Mouse (Mus musculus) T-cell, adult 2 months (primary cell): Measurements from ENCODE around the gene Gucy1b1.
A peak's percentile ranks its signal among the peaks of the same experiment; 100 is the strongest.

Experiments used
- DNase-seq: peaks from one replicate; pipeline ENCODE4 v3.0.0; 2022; ENCODE audit warnings: low spot score

The Gucy1b1 gene

DNA sequence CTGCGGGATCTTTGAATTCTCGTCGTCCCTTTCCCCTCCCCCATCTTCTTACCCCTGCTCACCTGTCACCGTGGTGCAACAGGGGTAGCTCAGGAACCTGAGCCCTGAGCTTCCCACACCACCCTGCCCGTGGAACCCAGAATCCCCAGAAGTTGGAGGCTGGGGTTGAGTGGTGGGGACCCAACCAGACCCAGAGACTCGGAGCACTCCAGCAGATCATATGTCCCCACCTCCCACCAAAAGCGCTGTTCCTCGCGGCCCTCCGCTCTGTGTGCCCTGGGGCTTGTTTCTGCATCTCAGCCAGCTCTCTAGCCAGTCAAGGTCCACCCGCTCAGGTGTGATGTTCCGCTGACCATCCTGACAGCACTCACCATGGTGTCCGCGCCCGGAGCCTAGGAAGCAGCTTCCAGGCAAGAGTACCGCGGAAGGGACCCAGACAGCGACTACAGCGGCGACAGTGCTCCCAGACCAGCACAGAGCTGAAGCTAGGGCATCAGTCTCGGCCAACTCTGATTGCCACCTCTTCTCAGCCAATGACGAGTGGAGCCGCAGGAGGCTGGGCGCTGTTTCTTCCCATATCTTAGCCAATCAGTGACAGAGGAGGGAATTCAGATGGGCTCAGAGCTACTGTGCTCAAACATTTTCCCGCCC lies at the start of gene Gucy1b1:
Gucy1b1 (minus strand) TSS at position 489 of the 651 bp plus-strand sequence.
- peak; percentile 68 for DNase-seq

DNA sequence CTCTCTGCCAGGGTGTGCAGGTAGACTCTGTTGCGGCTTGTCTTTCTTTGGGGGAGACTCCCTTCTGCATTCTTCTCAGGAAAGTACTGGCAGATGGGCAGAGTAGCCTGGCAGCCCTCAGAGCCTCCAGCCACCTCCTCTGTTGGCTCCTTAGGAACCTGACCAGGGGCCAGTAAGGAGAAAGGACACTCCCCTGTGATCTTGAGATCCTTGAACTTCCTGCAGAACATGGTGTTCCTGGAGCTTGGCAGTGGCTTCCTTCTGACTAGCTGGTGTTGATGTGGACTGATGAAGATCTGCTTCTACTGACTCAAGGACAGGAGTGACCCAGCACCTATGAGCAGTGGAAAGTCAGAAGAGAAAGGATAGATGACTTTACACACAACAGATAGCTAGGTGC lies 44.4 kb upstream of the Gucy1b1 start:
- no peak for DNase-seq

DNA sequence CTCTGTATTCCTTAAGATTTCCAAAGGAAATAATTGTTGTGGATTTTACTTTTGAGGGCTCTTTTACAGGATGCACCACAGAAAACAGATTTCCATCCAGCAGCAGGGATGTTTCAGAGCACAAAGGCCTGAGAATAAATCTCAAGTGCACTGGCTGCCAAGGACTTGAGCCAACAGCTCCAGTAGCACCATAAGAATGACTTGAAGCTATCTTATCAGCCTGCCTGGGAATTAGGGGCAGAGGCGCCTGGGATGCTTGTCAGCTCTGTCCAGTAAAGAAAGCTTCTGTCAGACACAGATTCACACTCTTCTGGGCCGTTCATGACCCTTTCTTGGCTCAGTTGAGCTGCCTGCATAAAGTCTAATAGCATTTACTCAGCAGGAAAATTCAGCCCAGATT lies 38.0 kb upstream of the Gucy1b1 start:
- no peak for DNase-seq

DNA sequence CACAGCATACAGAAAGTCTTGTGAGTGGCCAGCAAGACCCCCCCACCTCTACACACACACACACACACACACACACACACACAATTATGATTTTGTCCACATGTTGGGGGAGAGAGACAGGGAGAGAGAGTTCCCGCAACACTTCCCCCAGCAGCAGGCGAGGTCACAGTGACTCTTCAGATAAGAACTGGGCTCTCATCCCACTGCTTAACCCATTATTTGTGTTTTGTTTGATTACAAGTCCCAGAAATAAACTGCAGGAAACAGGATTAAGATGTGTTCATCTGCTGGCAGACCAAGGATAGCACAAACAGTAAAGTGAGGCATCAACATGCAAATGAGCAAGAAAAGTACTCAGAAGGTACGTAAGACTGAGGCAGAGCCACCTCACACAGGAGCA lies 37.5 kb upstream of the Gucy1b1 start:
- DNase-seq, result no peak

DNA sequence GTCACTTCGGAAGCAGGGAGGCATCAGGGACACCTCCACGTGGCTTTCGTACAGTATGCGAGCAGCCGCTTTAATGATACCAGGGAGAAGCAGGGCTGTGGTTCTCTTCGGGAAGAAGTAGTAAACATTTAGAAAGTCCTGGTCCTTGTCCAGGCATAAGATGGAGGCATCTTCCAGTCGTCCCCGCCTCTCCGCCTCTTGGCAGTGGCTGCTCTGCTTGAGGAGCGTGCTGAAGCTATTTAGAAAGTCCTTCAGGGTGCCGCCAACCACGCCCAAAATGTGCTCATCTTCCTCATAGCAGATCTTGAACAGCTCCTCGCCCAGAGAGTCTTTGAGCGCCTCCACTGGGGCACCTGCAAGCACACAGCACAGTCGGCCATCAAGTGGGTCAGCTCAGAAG lies 34.5 kb upstream of the Gucy1b1 start:
- DNase-seq, result no peak

DNA sequence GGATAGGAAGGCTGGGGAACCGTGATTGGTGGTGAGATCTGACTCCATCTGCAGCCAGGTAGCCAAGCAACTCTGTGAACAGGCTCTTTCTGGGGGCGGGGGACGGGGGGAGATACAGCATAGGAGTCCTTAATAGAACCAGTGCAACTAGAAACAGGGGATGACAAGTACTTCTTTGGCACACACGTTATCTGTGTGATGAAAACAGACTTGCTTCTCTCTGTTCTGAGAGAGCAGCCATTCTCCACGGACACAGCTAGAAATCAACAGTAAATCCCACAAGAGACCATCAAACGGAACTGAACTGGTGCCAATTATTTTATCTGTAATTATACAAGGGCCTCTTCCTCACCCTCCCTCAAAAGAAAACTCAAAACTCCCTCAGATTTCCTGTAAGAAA lies 29.7 kb upstream of the Gucy1b1 start:
- no peak for DNase-seq

DNA sequence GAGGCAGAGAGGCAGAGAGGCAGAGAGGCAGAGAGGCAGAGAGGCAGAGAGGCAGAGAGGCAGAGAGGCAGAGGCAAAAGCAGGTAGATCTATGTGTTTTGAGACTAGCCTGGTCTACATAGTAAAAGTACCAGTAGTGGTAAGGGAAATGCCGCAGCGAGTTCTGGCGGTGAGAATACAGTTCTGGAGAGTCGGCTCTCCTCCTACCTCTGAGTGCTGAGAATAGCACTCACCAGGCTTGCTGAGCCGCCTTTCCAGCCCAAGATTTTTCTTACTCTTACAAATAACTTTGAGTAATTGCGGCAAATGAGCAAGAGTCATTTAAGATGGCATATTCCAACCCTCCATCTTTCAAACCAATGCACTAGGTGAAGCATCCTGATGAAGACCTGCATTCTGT lies 24.6 kb upstream of the Gucy1b1 start:
- DNase-seq, result no peak

DNA sequence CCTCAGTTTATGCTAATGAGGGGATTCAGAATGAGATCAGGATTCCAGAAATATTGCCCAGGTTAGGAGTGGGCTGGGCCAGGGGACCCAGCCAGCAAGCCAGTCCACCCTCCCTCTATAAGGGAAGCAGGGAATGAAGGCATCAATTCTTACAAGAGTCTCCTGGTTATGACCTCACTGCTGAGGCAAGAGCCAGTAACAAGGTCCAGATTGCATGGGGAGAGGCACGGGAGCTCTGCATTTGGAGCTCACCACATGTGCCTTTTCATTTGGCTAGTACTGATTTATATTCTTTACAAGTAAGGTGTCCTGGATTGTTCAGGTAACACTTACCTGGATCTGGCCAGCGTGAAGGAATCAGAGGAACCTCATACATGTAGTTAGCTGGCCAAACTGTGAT lies 22.3 kb upstream of the Gucy1b1 start:
- no peak for DNase-seq

DNA sequence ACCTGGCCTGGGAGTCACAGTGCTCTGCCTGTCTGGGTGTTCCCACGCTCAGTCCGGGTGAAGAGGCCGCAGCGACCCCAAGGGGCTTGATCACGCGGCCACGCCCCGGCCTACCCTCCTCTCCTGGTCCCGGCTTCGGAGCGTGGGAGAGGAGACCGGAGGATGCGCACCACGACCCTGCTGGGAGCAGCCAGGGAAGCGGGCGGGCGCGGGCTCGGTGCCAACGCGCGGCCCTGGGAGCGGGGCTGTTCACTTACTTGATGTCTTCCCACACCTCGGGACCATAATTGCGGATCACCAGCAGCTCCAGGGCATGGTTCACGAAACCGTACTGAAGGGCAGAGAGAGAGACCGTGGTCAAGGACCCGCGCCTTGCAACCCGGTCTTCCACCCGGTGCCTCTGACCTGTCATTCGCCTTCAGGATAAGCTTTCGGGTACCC lies 728 bp downstream of the Gucy1b1 start:
- DNase-seq, result peak; percentile 9

DNA sequence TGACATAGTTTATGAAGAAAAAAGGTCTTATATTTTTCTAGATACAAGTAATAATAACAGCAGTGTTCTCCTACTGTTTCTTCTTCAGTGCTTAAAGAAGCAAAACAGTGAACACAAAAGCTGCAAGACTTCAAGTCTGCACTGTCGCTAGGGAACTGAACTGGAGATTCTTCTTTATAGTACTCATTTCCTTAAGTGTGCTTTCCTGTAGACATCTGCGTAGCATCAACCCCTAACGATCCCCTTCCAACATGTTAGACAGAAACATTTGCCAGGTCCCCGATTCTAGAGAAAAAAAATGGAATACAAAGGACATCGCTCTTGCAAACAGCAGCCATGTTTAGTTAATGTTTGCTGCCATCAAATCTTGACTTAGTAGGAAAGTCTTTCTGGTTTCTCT lies 6.7 kb downstream of the Gucy1b1 start:
- no peak for DNase-seq

DNA sequence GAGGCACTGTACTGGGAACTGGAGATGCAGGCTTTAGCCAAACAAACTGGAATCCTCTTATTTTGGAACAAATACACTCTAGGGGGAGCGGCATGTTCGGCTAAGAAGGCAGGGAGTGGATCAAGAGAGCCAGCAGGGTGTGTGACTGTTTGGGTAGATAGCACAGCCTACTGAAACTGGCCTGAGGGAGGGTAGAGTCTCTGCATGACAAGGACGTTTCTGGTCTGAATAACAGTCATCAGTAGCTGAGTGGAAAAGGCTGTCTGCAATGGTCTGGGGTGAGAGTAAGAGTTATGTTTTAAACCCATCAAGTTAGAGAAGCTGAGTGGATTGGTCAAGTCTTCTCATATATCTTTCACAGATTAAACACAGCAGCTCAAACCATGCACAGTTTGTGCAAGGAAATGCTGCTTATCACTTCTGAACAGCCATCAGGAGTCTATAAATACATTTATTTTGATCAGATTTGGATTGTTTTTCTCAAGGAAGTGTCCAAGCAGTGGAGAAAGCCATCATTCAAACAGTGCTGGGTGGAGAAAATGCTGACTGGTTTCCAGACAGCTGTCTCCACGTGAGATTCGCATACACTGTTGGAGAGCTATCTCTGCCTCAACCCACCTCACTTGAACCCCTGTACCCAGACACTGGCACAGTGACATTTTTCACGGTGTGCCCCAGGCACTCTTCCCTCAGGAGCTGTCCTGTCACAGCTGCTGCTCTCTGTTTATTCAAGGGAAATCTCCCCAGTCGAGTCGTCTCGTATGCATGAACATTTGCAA lies 12.9 kb downstream of the Gucy1b1 start:
- DNase-seq, result no peak

DNA sequence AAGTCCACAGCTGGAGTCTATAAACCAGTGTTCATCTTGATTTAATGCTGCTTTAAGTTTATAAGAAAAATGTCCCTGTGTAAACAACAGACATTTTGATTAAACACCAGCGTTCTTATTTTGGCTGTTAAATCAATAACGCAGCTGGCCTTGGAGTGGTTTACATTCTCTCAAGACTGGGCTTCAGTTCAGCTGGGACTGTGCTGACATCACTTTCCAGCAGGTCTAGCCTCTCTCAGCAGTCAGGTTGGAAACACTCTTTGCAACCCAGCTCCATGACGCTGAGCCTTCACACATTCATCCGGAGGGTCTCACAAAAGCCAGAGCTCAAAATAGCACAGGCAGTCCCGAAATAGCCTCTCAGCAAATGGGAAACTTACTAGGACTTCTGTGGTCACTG lies 17.3 kb downstream of the Gucy1b1 start:
- DNase-seq, result no peak

DNA sequence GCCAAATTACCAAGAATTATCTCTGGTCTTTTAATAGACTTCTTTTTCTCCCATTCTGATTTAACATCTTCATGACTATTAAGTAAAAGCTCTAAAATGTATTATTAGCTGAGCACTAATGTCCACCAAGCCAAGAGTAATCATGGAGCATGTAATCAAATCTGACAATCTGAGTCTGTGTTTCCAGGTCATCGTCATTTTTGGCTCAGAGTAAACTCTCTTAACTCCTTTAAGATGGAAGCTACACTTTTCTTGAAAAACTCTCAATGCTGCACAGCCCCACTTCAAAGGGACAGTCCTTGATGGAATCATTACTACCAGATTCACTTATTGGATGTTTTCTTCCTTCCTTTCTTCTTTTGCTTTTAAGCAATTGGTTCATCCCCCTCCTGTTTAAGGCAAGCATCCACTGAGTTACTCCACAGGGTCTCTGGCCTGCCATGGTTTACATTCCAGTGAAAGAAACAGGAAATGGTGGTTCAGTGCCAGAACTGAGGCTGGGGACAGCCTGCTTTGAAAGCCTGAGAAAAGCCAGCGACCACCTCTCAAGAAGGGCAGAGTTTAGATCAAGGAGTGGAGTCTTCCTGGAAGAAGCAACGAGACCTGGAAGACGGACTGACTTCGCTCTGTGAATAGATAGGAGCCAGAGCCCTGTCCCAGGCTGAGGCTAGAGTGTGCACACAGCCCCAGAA lies 20.1 kb downstream of the Gucy1b1 start:
- no peak for DNase-seq

DNA sequence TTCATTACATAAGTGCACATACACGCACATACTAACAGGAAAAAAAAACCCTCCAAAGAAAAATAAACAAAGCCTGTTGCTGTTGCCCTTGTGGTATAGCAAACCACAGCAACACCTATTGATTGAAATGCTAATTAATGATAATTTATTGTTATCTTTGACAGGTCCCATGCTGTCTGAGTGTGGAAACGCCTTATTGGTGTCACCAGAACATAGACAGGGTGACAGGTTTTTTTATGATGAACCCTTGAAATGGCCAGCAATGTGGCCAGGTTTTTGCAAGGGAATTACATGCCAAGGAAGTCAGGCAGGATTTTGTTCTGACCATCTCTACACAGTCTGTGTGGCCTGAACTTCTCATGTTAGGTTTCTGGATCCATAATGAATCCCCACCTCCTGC lies 22.5 kb downstream of the Gucy1b1 start:
- DNase-seq, result no peak

DNA sequence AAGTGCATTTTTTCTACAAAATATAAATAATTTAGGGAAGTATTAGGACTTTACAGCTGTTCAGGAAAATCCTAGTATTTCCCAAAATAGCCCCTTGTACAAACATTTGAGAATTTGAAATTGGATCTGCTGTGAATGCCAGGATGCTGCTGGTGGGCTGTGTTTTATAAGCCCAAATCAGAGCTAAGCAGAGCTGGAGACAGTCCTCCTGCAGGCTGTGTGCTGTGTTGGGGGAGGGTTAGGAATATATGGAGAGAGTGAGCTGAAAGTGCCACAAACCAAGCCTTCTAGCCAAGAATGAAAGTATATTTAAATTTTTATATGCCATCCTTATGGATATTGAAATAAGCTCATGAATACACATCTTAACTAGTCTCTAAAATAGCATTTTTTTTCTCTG lies 23.0 kb downstream of the Gucy1b1 start:
- DNase-seq, result no peak

DNA sequence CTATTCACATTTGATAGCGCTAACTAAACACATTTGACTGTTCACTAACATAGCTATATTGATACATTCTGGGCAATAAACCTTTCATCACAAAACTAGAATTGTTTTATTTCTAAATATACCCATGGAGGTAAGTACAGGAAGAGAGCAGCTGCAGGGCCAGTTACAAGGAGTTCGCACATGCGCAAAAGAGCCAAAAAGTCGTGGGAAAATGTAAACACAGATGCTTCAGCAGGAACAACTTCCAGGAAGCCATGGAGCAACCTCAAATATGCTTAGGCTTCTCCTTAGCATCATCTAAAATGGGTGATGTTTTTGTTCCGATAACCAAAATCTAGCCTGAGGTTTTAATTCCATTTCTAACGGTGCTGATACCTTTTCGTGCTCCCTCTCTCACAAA lies 25.8 kb downstream of the Gucy1b1 start:
- no peak for DNase-seq

DNA sequence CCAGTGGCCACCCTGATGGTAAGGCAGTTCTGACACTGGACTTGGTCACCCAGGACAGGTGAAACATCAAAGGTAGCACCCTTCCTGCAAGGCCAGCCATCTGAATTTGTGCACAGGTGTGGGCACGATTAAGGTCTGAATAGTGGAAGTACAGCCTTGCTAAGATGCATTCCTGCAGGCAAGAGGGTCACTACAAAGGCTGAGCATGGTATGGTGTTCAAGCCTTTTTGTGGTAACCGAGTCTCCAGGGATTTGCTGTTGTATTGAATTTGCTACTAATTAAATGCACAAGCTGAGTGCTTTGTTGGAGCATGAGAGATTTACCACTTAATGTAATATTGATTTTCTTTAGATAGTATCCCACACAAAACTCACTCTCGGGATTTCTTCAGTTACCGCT lies 26.4 kb downstream of the Gucy1b1 start:
- no peak for DNase-seq

DNA sequence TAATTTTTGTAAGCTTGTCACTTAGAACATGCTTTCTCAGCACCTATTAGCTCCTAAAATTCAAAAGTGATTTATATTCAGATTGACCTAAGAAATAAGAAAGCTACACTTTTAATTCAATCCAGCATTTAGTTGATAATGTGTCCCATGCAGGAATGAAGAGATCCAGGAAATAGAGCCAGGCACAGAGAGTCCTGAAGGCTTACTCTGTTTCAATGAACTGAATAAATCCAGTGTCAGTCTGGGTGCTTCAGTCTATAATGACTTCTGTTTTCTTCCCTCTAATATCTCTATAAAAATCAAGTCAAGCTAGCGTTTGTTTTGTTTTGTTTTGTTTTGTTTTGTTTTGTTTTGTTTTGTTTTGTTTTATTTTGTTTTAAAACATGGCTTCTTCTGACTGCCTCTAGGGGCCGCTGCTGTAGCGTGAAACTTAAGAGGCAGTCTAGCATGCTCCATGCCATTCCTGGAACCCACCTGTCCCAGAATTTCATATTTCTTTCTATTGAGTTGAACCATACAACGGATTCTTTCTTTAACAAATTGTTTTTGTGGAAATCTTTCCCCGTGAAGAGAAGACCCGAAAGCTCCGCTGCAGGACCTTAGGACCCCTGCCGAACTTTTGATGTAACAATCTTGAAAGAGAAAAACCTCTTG lies 27.3 kb downstream of the Gucy1b1 start:
- peak; percentile 12 for DNase-seq

DNA sequence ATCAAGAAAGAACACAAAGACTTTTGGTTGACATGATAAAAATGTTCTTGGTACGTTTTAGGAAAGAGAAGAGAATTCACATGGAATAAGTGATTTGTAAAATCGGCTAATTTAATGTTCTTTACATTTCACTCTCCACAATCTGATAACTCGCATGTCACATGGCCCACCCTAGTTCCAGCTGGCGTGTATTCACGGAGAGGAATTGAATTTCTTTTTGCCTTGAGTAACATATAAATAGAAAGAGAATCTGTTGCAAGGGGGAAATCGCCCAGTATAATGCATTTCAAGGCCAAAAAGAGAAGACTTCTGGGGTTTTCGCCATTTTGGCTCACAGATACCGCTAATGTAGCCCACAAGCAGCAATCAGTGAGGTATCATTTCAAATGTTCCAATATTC lies 28.4 kb downstream of the Gucy1b1 start:
- no peak for DNase-seq

DNA sequence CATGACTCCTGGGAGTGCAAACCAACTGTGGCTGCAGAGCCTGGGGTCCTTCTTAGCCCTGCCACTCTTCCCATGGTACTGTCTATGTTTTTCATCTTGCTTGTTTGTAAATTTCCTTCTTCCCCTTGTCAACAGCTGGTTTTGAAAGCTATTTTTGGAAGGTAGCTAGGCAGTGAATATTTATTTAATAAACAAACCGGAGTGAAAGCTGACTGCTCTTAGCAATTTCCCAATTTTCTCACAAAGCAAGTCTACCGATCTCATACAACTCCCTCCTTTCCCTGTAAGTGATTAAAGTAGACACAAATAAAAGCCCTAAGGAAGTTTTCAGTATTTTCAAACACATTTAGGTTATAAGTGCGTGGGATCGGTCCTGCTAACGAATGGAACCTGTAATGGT lies 29.6 kb downstream of the Gucy1b1 start:
- DNase-seq, result no peak

DNA sequence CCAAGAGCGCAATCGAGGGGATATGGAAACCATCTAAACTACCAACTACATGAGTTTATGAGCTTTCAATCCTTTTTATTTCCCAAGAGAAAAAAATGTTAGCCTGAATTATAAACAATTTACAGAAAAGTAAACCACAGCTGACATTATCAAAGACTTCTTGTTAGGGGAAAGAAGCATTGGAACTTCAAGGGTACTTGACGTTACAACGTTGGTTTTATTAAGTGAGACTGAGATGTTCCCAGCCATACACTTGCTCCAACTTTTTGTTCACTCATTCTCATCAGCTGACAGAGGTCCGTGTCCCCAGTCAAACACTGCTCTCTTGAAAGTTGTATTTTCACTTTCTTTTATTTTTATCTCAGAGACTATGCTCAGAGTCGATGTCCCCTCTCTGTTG lies 30.8 kb downstream of the Gucy1b1 start:
- no peak for DNase-seq

DNA sequence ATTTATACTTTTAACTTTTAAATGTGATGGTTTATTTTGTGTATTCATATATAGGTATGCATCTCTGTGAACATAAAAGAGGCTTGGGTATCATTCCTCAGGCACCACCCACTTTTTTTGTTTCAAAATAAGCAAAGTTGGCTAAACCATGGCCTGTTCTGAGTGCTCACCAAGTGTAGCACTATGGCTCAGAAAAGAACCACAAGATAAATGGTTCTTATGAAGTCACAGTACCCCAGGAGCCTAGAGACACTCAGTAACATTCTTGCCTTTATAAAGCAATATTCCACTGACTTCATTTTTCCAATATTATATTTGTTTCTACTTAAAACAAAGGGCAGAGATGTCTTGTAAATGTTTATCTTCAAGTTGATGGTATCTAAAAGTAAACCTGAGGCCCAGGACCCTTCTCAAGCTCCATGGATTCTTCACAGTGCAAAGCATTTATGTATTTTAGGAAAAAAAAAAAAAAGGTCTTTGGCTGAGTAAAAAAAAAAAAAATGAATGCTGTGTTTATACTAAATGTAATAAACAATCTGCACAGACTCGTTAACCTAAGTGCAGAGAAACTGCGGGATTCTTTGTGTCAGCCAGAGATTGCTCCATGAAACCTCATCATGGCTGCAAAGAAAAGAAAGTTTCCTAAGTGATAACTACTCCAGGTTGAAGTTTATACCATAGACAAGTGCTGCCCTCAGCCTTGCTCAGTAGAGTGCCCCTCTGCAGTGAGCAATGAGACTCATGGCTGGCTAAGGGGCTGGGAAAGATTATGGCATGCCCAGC lies 38.0 kb downstream of the Gucy1b1 start:
- no peak for DNase-seq
